Mouse (Mus musculus) cerebral cortex, adult 2 months (tissue): ENCODE measurements around the gene Thumpd2.

Experiments
- WGBS: fragments of 180-500 bp; shearing (Covaris S2); methylation state at CpG from one replicate; pipeline ENCODE4 v1.1.7; 2018; 5-methylcytosine and 5-hydroxymethylcytosine counted together

The Thumpd2 gene

GRCm38 (mm10) chr17:81031830-81032442 lies 32.9 kb downstream of the Thumpd2 start:
- WGBS = 96% methylated on average over 3 of the region's 3 CpGs

GRCm38 (mm10) chr17:81027331-81027730 lies 37.6 kb downstream of the Thumpd2 start:
- WGBS = 88% methylated on average over 6 of the region's 6 CpGs

GRCm38 (mm10) chr17:81017132-81017531 lies 47.8 kb downstream of the Thumpd2 start:
- 66% methylated on average over 1 of the region's 1 CpGs for WGBS

- WGBS = 37% methylated on average over 4 of the region's 4 CpGs
Measured at GRCm38 (mm10) chr17:81015814-81016447, 49.0 kb downstream of the Thumpd2 start.

- 48% methylated on average over 18 of the region's 18 CpGs for WGBS
Measured at GRCm38 (mm10) chr17:81010844-81011685, 53.8 kb downstream of the Thumpd2 start.

GRCm38 (mm10) chr17:81010199-81010598 lies 54.7 kb downstream of the Thumpd2 start:
- 68% methylated on average over 3 of the region's 3 CpGs for WGBS

- WGBS = 83% methylated on average over 10 of the region's 10 CpGs
Measured at GRCm38 (mm10) chr17:81009112-81009511, 55.8 kb downstream of the Thumpd2 start.

- 43% methylated on average over 8 of the region's 8 CpGs for WGBS
Measured at GRCm38 (mm10) chr17:81005292-81005691, 59.6 kb downstream of the Thumpd2 start.

GRCm38 (mm10) chr17:81004454-81004853 lies 60.4 kb downstream of the Thumpd2 start:
- 92% methylated on average over 11 of the region's 11 CpGs for WGBS

- 83% methylated on average over 5 of the region's 5 CpGs for WGBS
Measured at GRCm38 (mm10) chr17:81002130-81002529, 62.8 kb downstream of the Thumpd2 start.

- 93% methylated on average over 4 of the region's 4 CpGs for WGBS
Measured at GRCm38 (mm10) chr17:81001647-81002046, 63.2 kb downstream of the Thumpd2 start.

GRCm38 (mm10) chr17:81001010-81001409 lies 63.9 kb downstream of the Thumpd2 start:
- 81% methylated on average over 12 of the region's 12 CpGs for WGBS

- 64% methylated on average over 6 of the region's 6 CpGs for WGBS
Measured at GRCm38 (mm10) chr17:80998958-80999357, 65.9 kb downstream of the Thumpd2 start.

- WGBS = 34% methylated on average over 2 of the region's 2 CpGs
Measured at GRCm38 (mm10) chr17:80997226-80997625, 67.7 kb downstream of the Thumpd2 start.

GRCm38 (mm10) chr17:80991535-80992127 lies 73.3 kb downstream of the Thumpd2 start:
- 62% methylated on average over 8 of the region's 8 CpGs for WGBS

- 66% methylated on average over 10 of the region's 10 CpGs for WGBS
Measured at GRCm38 (mm10) chr17:80982976-80983375, 81.9 kb downstream of the Thumpd2 start.

GRCm38 (mm10) chr17:80982412-80982787 lies 82.5 kb downstream of the Thumpd2 start:
- WGBS = 2% methylated on average over 8 of the region's 8 CpGs

- 19% methylated on average over 12 of the region's 12 CpGs for WGBS
Measured at GRCm38 (mm10) chr17:80981721-80982411, 83.0 kb downstream of the Thumpd2 start.

- 90% methylated on average over 10 of the region's 10 CpGs for WGBS
Measured at GRCm38 (mm10) chr17:80980096-80980495, 84.8 kb downstream of the Thumpd2 start.

GRCm38 (mm10) chr17:80977245-80977644 lies 87.6 kb downstream of the Thumpd2 start:
- WGBS = 72% methylated on average over 5 of the region's 5 CpGs
